Mouse (Mus musculus): ENCODE measurements around the gene Camta1. TPM values are rescaled to one million over a fixed set of nuclear protein-coding genes. Genes with fewer than 3 reads are reported as not detected.

The Camta1 gene
- polyA plus RNA-seq, 1 experiment = 155 TPM

DNA sequence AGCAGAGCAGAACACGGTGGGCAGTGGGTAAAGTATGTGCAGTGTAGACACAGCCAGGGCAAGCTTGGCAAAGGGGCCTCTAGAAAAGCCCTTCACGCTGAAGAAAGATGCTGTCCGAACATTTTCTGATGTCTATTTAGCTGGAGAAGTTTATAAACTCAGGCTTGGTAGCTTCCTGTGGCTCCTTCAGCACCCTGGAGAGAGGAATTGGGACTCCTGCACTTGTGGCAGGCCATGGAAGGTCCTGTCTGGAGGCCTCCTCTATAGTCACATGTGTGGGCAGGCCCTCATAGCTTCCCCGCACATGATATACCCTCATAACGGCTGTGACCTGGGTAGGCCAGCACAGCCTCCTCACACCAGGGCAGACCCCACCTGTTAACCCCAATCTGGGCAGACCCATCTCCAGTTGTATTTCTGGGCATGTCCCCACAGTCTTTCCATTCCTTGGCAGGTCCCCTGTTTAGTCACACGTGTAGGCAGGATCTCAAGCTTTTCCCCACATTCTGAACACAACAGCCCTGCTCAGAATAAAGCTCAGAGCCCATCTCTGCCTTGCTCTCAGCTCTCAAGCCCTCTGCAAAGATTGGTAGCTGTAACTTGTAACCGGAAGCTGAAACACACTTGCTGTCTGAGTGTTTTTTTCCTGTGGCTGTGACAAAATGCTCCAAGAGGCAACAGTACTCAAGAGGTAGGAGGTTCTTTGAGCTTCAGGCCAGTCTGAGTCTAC lies 616.4 kb downstream of the Camta1 start:
- H3K27ac ChIP-seq (ENCODE audit: insufficient read depth, low read length) = no peak overlapping the region
- TF ChIP-seq POLR2A (IDR thresholded peaks at IDR 0.05; ENCODE audit: borderline replicate concordance, insufficient read depth, low read length) = no peak
- no peak for TF ChIP-seq CTCF (IDR thresholded peaks at IDR 0.05; ENCODE audit: borderline replicate concordance, insufficient read depth, low read depth, low read length)
- 67% methylated on average over 7 of the region's 7 CpGs for WGBS
- no peak for DNase-seq
- H3K4me3 ChIP-seq (replicated peaks; ENCODE audit: insufficient read depth, low read depth, low read length) = no peak overlapping the region
- H3K27me3 ChIP-seq (ENCODE audit: control insufficient read depth, insufficient read depth, low read length) = no peaks in the 10 kb centered on the region
- H3K4me1 ChIP-seq (ENCODE audit: control insufficient read depth, insufficient read depth, low read length) = peaks cover under 1% of the 10 kb centered on the region; the same call in 1 of the 2 replicates

DNA sequence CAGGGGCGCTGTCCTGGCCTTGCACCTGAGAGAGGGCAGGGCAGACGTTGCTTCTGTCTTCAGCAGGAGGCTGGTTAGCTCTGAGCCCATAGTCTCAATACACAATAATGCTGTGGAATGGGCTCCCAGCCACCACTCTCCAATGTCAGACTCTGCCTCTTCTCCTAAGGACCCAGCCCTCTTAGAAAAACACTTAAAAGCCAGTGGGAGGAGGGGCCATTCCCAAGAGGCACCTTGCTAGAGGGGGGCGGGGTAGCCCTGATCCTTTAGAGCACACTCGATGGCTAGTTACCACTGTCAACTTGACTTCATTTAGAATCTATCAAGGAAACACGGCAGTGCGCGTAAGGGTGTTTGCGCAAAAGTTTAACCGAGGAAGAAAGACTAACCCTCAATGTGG lies 618.2 kb downstream of the Camta1 start:
- no peak overlapping the region for H3K4me3 ChIP-seq (replicated peaks; ENCODE audit: insufficient read depth, low read depth, low read length)
- WGBS = 84% methylated on average over 9 of the region's 9 CpGs
- H3K27ac ChIP-seq (ENCODE audit: insufficient read depth, low read length) = no peak overlapping the region
- no peaks in the 10 kb centered on the region for H3K4me1 ChIP-seq (ENCODE audit: control insufficient read depth, insufficient read depth, low read length)
- TF ChIP-seq POLR2A (IDR thresholded peaks at IDR 0.05; ENCODE audit: borderline replicate concordance, insufficient read depth, low read length) (no peak), CTCF (IDR thresholded peaks at IDR 0.05; ENCODE audit: borderline replicate concordance, insufficient read depth, low read depth, low read length) (no peak)
- DNase-seq = no peak
- H3K27me3 ChIP-seq (ENCODE audit: control insufficient read depth, insufficient read depth, low read length) = no peaks in the 10 kb centered on the region

- DNase-seq = no peak
- no peaks in the 10 kb centered on the region for H3K4me1 ChIP-seq (ENCODE audit: control insufficient read depth, insufficient read depth, low read length)
- H3K27me3 ChIP-seq (ENCODE audit: control insufficient read depth, insufficient read depth, low read length) = no peaks in the 10 kb centered on the region
- WGBS = 70% methylated on average over 12 of the region's 12 CpGs
- H3K4me3 ChIP-seq (replicated peaks; ENCODE audit: insufficient read depth, low read depth, low read length) = no peak overlapping the region
- TF ChIP-seq CTCF (IDR thresholded peaks at IDR 0.05; ENCODE audit: borderline replicate concordance, insufficient read depth, low read depth, low read length) = no peak
- no peak for TF ChIP-seq POLR2A (IDR thresholded peaks at IDR 0.05; ENCODE audit: borderline replicate concordance, insufficient read depth, low read length)
- no peak overlapping the region for H3K27ac ChIP-seq (ENCODE audit: insufficient read depth, low read length)
These were observed 618.9 kb downstream of the Camta1 start for GRCm38 (mm10) chr4:151242751-151243150.

DNA sequence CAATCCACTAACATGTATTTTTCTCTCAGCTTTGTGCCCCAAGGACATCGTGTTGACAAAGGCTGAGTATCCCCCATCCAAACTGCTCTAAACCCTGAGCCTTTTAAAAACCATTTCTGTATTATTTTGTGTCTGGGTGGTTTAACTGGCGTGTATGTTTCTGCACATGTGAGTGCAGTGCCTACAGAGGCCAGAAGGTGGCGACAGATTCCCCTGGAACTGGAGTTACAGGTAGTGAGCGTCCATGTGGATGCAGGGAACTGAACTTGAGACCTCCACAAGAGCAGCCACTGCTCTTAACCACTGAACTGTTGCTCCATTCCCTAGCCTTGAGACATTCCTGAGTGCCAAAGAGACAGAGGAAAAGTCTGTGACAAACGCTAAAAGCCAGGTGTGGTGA lies 621.2 kb downstream of the Camta1 start:
- Histone ChIP-seq H3K4me1 (ENCODE audit: control insufficient read depth, insufficient read depth, low read length) (peaks cover 5% of the 10 kb centered on the region), H3K4me3 (replicated peaks; ENCODE audit: insufficient read depth, low read depth, low read length) (no peak overlapping the region), H3K27me3 (ENCODE audit: control insufficient read depth, insufficient read depth, low read length) (no peaks in the 10 kb centered on the region), H3K27ac (ENCODE audit: insufficient read depth, low read length) (no peak overlapping the region)
- WGBS = 89% methylated on average over 5 of the region's 5 CpGs
- TF ChIP-seq CTCF (IDR thresholded peaks at IDR 0.05; ENCODE audit: borderline replicate concordance, insufficient read depth, low read depth, low read length) (no peak), POLR2A (IDR thresholded peaks at IDR 0.05; ENCODE audit: borderline replicate concordance, insufficient read depth, low read length) (no peak)
- DNase-seq = no peak

- no peaks in the 10 kb centered on the region for H3K27me3 ChIP-seq (ENCODE audit: control insufficient read depth, insufficient read depth, low read length)
- DNase-seq = no peak
- TF ChIP-seq CTCF (IDR thresholded peaks at IDR 0.05; ENCODE audit: borderline replicate concordance, insufficient read depth, low read depth, low read length) (no peak), POLR2A (IDR thresholded peaks at IDR 0.05; ENCODE audit: borderline replicate concordance, insufficient read depth, low read length) (no peak)
These were observed 622.5 kb downstream of the Camta1 start for GRCm38 (mm10) chr4:151238970-151239684.

GRCm38 (mm10) chr4:151237501-151237900 lies 624.2 kb downstream of the Camta1 start:
- WGBS = 91% methylated on average over 3 of the region's 3 CpGs
- Histone ChIP-seq H3K27ac (ENCODE audit: insufficient read depth, low read length) (no peak overlapping the region), H3K27me3 (ENCODE audit: control insufficient read depth, insufficient read depth, low read length) (no peaks in the 10 kb centered on the region), H3K4me3 (replicated peaks; ENCODE audit: insufficient read depth, low read depth, low read length) (no peak overlapping the region), H3K4me1 (ENCODE audit: control insufficient read depth, insufficient read depth, low read length) (peaks cover 9% of the 10 kb centered on the region)
- DNase-seq = no peak
- TF ChIP-seq CTCF (IDR thresholded peaks at IDR 0.05; ENCODE audit: borderline replicate concordance, insufficient read depth, low read depth, low read length) (no peak), POLR2A (IDR thresholded peaks at IDR 0.05; ENCODE audit: borderline replicate concordance, insufficient read depth, low read length) (no peak)

More at GRCm38 (mm10) chr4:151238970-151239684, 622.5 kb downstream of the Camta1 start:
- no peak overlapping the region for H3K4me3 ChIP-seq (replicated peaks; ENCODE audit: insufficient read depth, low read depth, low read length)
- H3K4me1 ChIP-seq (ENCODE audit: control insufficient read depth, insufficient read depth, low read length) = peaks cover 9% of the 10 kb centered on the region
- no peak overlapping the region for H3K27ac ChIP-seq (ENCODE audit: insufficient read depth, low read length)
- 76% methylated on average over 19 of the region's 19 CpGs for WGBS

GRCm38 (mm10) chr4:151234981-151235380 lies 626.7 kb downstream of the Camta1 start:
- 36% methylated on average over 4 of the region's 4 CpGs for WGBS
- Histone ChIP-seq H3K27ac (ENCODE audit: insufficient read depth, low read length) (peak overlapping the region; percentile 2; the same call in 1 of the 2 replicates), H3K4me3 (replicated peaks; ENCODE audit: insufficient read depth, low read depth, low read length) (no peak overlapping the region), H3K27me3 (ENCODE audit: control insufficient read depth, insufficient read depth, low read length) (no peaks in the 10 kb centered on the region), H3K4me1 (ENCODE audit: control insufficient read depth, insufficient read depth, low read length) (peaks cover 9% of the 10 kb centered on the region)
- DNase-seq = peak in 1 of 2 experiments; percentile 65
- no peak for TF ChIP-seq POLR2A (IDR thresholded peaks at IDR 0.05; ENCODE audit: borderline replicate concordance, insufficient read depth, low read length)
- no peak for TF ChIP-seq CTCF (IDR thresholded peaks at IDR 0.05; ENCODE audit: borderline replicate concordance, insufficient read depth, low read depth, low read length)

DNA sequence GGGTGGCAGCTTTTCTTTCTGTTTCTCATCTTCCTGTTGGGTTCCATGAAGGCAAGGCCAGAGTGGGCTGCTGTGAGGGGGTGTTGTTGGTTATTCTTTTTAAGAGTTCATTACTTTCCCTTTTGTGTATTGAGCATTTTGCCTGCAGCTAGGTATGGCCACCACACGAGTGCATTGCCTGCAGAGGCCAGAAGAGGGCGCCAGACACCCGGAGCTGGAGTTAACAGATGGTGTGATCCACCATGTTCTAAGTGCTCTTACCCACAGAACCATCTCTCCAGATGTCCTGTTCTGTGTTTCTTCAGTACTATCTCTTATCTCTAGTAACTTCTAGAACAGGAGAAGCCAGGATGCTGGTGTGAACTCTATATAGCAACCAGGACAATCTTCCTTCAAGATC lies 629.6 kb downstream of the Camta1 start:
- peaks cover 9% of the 10 kb centered on the region for H3K4me1 ChIP-seq (ENCODE audit: control insufficient read depth, insufficient read depth, low read length)
- H3K27ac ChIP-seq (ENCODE audit: insufficient read depth, low read length) = no peak overlapping the region
- DNase-seq = no peak
- TF ChIP-seq CTCF (IDR thresholded peaks at IDR 0.05; ENCODE audit: borderline replicate concordance, insufficient read depth, low read depth, low read length) (peak; percentile 47), POLR2A (IDR thresholded peaks at IDR 0.05; ENCODE audit: borderline replicate concordance, insufficient read depth, low read length) (no peak)
- no peak overlapping the region for H3K4me3 ChIP-seq (replicated peaks; ENCODE audit: insufficient read depth, low read depth, low read length)
- WGBS = 74% methylated on average over 3 of the region's 3 CpGs
- H3K27me3 ChIP-seq (ENCODE audit: control insufficient read depth, insufficient read depth, low read length) = no peaks in the 10 kb centered on the region
